Mouse (Mus musculus) macrophage (primary cell): ENCODE results near the gene Adam19. TPM values are rescaled to one million over a fixed set of nuclear protein-coding genes. Genes with fewer than 3 reads are reported as not detected.

Source experiments
- H3K27ac ChIP-seq: fragments of 350-480 bp; formaldehyde crosslinking; 2 replicates; pipeline ENCODE4 v1.9.0; 2021
- H3K36me3 ChIP-seq: fragments of 350-480 bp; formaldehyde crosslinking; 2 replicates; pipeline ENCODE4 v1.9.0; 2021; ENCODE audit errors: inconsistent target
- H3K4me3 ChIP-seq: fragments of 350-480 bp; formaldehyde crosslinking; 2 replicates; pipeline ENCODE4 v1.9.0; 2021; ENCODE audit errors: inconsistent target
- H3K79me2 ChIP-seq: fragments of 350-480 bp; formaldehyde crosslinking; 2 replicates; pipeline ENCODE4 v1.9.0; 2021; ENCODE audit errors: inconsistent target
- WGBS: methylation state at CpG from one replicate; pipeline ENCODE4 v1.1.7; 2026; ENCODE audit warnings: inconsistent platforms; ENCODE audit not compliant: missing documents; 5-methylcytosine and 5-hydroxymethylcytosine counted together
- polyA plus RNA-seq: library from polyadenylated mRNA; stranded (reverse); fragments of 250-400 nt; gene quantifications from 3 replicates; pipeline ENCODE4 v1.2.4, GENCODE M21; 2018; ENCODE audit warnings: inconsistent platforms

Adam19 gene
- polyA plus RNA-seq, 1 experiment from 2014 or later, result 13.4 TPM

GRCm38 (mm10) chr11:46061776-46062445 lies 6.1 kb downstream of the Adam19 start:
- 30% methylated on average over 6 of the region's 6 CpGs for WGBS
- Histone ChIP-seq H3K36me3 (no peaks in the 10 kb centered on the region), H3K4me3 (no peak overlapping the region), H3K79me2 (no peaks in the 10 kb centered on the region), H3K27ac (peak overlapping the region; percentile 27)

DNA sequence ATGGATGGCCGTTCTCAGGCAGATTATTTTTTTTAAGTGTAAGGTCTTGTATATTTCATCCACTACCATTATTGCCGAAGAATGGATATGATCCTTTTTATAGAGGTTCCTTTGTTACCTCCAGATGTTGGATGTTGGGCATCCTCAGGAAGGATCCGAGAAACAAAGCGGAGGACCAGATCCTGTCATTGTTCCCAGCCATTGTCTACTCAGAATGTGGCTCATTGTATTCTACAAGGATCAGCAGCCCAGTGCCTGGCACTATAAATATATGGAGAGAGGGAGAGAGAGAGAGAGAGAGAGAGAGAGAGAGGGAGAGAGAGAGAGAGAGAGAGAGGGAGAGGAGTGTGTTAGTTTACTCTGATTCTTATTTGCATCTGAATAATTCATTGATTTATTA lies 6.8 kb downstream of the Adam19 start:
- no peaks in the 10 kb centered on the region for H3K79me2 ChIP-seq
- peak overlapping the region; percentile 27 for H3K27ac ChIP-seq
- H3K36me3 ChIP-seq, result no peaks in the 10 kb centered on the region
- 77% methylated on average over 4 of the region's 4 CpGs for WGBS
- H3K4me3 ChIP-seq, result no peak overlapping the region

DNA sequence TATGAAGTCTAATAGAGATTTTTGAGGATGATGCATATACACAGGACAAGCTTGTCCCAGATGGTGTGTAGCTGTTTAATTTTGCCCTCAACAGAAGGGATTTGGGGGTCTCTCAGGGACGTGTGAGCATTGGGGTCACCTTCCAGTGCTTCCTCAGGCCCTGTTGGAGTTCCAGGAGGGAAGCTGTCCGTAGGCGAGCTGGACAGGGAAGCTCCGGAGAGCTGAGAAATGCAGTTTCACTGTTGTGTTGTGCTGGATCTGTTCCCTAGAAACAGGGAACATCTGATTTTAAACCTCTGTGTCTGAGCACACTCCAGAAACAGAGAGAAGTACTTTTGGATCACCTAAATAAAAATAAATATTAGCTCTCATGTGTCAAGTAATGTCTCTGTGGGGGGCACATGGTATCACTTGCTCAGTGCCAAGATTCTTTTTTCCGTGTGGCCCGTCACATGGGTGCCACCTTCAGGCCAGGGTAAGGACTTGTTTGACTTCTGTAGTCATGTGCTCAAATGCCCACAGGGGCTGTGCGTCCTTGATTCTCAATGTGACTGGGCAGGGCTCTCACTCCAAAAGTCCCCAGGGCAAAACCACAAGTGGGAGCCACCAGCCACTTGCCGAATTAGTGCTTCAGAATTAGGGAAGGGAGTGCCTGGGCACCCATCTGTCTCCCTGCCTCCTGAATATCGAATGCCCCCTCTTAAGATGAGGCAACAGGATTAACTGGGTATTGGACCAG lies 7.4 kb downstream of the Adam19 start:
- H3K36me3 ChIP-seq, result no peaks in the 10 kb centered on the region
- no peak overlapping the region for H3K4me3 ChIP-seq
- WGBS, result 35% methylated on average over 9 of the region's 9 CpGs
- no peaks in the 10 kb centered on the region for H3K79me2 ChIP-seq
- H3K27ac ChIP-seq, result peak overlapping the region; percentile 21

DNA sequence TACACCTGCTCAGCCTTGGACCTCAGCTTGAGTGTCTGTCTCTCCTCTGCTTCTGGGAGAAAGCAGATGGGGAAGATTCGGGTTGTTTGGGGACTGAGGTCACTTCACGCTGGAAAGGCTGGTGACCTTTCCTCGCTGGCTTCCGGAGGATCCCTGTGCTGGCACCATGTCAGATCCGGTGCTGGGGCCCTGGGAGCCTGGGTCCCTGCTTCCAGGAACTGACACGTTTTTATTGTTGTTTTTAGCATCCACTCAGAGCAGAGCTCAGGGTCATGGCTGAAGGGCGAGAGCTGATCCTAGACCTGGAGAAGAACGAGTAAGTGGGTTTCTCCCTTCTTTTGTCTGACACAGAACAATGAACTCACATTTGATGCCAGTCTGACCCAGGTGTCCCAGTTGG lies 9.0 kb downstream of the Adam19 start:
- no peak overlapping the region for H3K27ac ChIP-seq
- 75% methylated on average over 8 of the region's 8 CpGs for WGBS
- H3K4me3 ChIP-seq, result no peak overlapping the region
- no peaks in the 10 kb centered on the region for H3K79me2 ChIP-seq
- H3K36me3 ChIP-seq, result no peaks in the 10 kb centered on the region

GRCm38 (mm10) chr11:46065201-46066011 lies 9.6 kb downstream of the Adam19 start:
- H3K4me3 ChIP-seq, result no peak overlapping the region
- no peaks in the 10 kb centered on the region for H3K79me2 ChIP-seq
- no peaks in the 10 kb centered on the region for H3K36me3 ChIP-seq
- no peak overlapping the region for H3K27ac ChIP-seq
- 82% methylated on average over 18 of the region's 21 CpGs for WGBS

- Histone ChIP-seq H3K4me3 (no peak overlapping the region), H3K27ac (no peak overlapping the region), H3K36me3 (no peaks in the 10 kb centered on the region), H3K79me2 (no peaks in the 10 kb centered on the region)
- 93% methylated on average over 5 of the region's 10 CpGs for WGBS
These were observed 11.7 kb downstream of the Adam19 start for GRCm38 (mm10) chr11:46067371-46068060.

DNA sequence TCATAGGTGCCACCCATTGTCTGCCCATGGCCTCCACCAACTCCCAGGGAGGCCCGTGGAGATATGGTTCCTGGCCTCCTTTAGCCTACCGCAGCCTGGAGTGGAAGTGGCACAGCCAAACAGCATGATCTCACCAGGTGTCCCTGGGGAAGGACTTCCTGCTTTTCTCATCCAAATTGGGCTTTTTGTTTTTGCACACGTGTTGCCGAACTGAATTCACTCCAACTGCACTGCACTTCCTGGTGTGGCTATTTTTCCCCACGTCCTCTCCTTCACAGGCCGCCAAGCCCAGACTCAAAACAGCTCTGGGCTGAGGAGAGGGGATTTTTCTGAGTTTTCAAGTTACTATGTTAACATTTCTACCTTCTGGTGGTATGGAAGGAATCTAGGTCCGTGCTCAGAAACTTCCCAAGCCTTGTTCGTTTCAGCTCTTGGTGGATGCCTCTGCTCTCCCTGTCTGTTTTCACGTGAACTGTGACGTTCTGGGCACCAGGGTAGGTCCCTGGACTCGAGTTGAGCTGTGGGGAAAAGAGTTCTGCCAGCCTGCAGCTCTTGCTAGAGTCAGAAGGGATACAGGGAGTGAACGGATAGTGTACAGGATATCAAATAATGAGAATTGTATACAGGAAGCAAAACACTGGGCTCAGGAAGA lies 13.1 kb downstream of the Adam19 start:
- no peaks in the 10 kb centered on the region for H3K36me3 ChIP-seq
- 51% methylated on average over 12 of the region's 12 CpGs for WGBS
- no peak overlapping the region for H3K27ac ChIP-seq
- no peak overlapping the region for H3K4me3 ChIP-seq
- no peaks in the 10 kb centered on the region for H3K79me2 ChIP-seq

GRCm38 (mm10) chr11:46069408-46070003 lies 13.7 kb downstream of the Adam19 start:
- H3K27ac ChIP-seq, result no peak overlapping the region
- no peaks in the 10 kb centered on the region for H3K79me2 ChIP-seq
- no peak overlapping the region for H3K4me3 ChIP-seq
- 86% methylated on average over 17 of the region's 17 CpGs for WGBS
- H3K36me3 ChIP-seq, result no peaks in the 10 kb centered on the region

GRCm38 (mm10) chr11:46070161-46070560 lies 14.4 kb downstream of the Adam19 start:
- 100% methylated on average over 4 of the region's 4 CpGs for WGBS
- Histone ChIP-seq H3K27ac (no peak overlapping the region), H3K79me2 (no peaks in the 10 kb centered on the region)

DNA sequence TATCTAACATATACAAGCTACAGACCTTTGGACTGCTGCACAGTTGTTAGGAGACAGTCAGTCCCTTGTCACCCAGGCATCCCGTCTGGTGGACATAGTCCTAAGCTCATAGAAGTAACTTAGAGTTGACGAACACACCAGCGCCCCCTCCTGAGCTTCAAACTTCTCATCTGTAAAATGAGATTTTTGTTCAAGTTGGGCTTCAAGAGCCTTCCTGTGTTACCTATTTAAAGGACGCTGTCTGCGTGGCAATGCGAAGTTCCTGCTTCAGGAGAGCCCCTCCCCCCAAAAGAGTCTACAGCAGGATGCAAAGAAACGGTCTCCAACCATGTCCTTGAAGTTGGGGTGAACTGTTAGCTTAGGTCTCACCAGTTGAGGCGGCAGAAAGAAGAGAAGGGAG lies 15.0 kb downstream of the Adam19 start:
- Histone ChIP-seq H3K36me3 (no peaks in the 10 kb centered on the region), H3K4me3 (no peak overlapping the region), H3K27ac (no peak overlapping the region), H3K79me2 (no peaks in the 10 kb centered on the region)
- 64% methylated on average over 8 of the region's 8 CpGs for WGBS

More at GRCm38 (mm10) chr11:46070161-46070560, 14.4 kb downstream of the Adam19 start:
- no peaks in the 10 kb centered on the region for H3K36me3 ChIP-seq
- no peak overlapping the region for H3K4me3 ChIP-seq

- Histone ChIP-seq H3K4me3 (no peak overlapping the region), H3K27ac (no peak overlapping the region), H3K79me2 (no peaks in the 10 kb centered on the region), H3K36me3 (no peaks in the 10 kb centered on the region)
- WGBS, result 91% methylated on average over 7 of the region's 8 CpGs
These were observed 16.8 kb downstream of the Adam19 start for GRCm38 (mm10) chr11:46072466-46073060.

DNA sequence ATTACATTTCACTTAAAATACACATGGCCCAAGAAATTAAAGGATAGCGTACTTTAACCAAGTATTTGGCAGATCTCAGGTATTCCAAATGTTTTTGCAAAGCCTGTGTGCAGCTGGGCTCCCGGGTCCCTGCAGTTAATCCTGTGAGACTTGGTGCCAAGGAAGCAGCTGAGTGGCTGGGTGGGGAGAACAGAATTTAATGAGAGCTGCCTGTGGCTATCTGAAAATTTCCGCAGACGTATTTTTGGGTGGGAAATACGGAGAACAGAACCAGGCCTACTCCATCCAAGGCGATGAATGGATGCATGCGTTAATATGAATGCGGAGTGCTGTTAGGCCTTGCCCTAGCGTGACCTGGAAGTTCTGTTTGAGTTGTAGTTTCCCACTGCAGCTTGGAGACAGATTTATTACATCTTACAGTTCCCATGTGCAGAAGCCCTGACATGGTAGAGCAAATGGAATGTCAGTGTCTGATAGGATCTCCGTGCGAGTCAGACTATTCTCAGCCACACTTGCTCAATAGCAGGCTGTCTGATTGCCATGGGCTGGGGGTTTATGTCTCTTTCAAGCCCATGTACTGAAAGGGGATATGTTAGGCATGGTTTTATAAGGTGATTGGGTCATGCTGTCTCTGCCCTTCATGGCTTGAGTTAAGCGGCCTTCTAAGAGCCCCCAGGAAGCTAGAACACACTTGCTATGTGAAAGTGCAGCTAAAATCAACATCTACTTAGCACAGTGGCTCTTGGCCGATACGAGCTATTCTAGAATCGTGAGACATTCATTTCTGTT lies 17.5 kb downstream of the Adam19 start:
- 93% methylated on average over 15 of the region's 15 CpGs for WGBS
- no peaks in the 10 kb centered on the region for H3K36me3 ChIP-seq
- H3K4me3 ChIP-seq, result no peak overlapping the region
- no peaks in the 10 kb centered on the region for H3K79me2 ChIP-seq
- no peak overlapping the region for H3K27ac ChIP-seq
